Mouse (Mus musculus): ENCODE measurements around the gene Nphs1.
A peak's percentile ranks its signal among the peaks of the same experiment; 100 is the strongest.
"Not testable (repeated sequence)": the region's sequence is repeated elsewhere in the genome, so short reads cannot be mapped to it uniquely, and the experiment has no call there.

Nphs1 gene

GRCm38 (mm10) chr7:30493401-30493931 lies 35.4 kb downstream of the Nphs1 start, which contains the start of gene Prodh2:
Gene Prodh2 (plus strand): TSS chr7:30493622.
- DNase-seq (ENCODE audit: low spot score): no peak

- DNase-seq (ENCODE audit: low spot score): peak; percentile 40
Observed at GRCm38 (mm10) chr7:30495506-30496042, 37.5 kb downstream of the Nphs1 start.

- DNase-seq (ENCODE audit: low spot score): not testable (repeated sequence)
Observed at GRCm38 (mm10) chr7:30501159-30501558, 43.0 kb downstream of the Nphs1 start.

DNA sequence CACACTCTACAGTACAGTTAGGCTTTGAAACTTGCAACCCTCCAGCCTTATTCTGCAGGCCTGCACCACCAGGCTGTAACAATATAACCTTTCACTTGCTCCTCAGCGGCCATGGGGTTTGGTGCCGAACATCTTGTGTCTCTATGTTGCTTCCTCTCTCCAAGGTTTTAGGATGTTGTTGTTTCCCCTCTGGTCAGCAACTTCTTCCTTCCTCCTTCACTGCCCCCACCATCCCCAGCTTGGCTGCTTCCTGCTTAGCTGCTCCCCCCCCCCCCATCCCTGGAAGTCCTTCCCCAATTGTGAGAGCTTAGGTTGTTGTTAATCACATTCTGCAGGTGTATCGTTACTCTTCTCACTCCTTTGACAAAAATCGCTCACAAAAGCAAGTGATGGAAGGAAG lies 49.9 kb downstream of the Nphs1 start:
- no peak for DNase-seq (ENCODE audit: low spot score)

- no peak for DNase-seq (ENCODE audit: low spot score)
Observed at GRCm38 (mm10) chr7:30515003-30515760, 57.1 kb downstream of the Nphs1 start.

DNA sequence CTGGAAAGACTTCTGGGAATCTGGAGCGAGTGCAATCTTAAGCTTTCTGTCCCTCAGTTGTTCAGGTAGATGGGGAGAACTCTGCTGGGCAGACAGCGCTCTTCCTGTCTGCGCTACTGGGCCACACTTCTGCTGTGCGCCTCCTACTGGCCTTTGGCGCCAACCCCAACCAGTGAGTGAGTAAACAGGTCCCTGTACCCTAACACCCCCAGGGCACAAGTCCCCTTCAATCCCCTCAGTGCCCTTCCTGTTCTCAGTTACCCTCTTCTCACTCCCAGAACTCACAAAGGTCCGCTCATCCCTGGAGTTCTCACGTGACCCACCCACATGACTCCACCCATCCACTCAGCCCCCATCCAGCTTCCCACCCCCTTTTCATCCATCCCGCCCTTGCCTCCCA lies 60.2 kb downstream of the Nphs1 start:
- no peak for DNase-seq (ENCODE audit: low spot score)

- DNase-seq (ENCODE audit: low spot score): no peak
Observed at GRCm38 (mm10) chr7:30520396-30520795, 62.3 kb downstream of the Nphs1 start.

DNA sequence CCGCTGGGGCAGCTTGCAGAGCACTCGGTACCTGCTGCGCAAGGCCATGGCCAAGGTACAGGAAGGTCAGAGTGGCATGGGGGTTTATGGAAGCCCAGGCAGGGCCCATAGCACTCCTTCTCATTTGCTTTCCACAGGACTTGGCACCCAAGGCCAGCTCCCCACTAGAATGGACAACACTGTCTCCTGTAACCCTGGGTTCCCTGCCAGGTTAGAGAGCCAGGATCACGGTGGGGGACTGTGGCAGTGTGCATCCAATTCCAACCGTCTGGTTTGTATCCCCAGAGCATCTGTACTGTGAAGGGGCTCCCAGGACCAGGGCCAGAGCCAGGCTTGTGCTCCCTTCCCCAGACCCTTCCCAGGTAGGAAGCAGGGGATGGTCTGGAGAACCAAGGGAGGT lies 62.7 kb downstream of the Nphs1 start:
- DNase-seq (ENCODE audit: low spot score): no peak

GRCm38 (mm10) chr7:30522871-30523270 lies 64.8 kb downstream of the Nphs1 start:
- DNase-seq (ENCODE audit: low spot score): no peak

DNA sequence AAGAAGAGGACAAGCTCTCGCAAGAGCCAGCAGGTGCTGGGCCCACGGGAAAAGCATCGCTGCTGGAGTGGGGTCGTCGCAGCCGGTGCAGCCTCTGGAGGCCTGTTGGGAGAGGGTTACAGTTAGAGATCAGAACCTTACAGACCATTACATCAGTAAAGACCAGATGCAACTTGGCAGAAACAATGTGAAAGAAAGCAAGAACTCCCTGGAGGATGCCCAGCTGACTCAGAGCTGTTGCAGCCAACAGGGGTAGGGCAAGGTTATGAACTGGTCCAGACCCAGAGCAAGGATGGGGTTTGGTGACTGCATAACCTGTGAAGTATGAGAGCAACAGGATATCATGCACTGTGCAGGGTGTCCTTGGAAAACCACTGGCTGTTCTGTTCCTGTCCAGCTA lies 66.4 kb downstream of the Nphs1 start:
- DNase-seq (ENCODE audit: low spot score): no peak

- no peak for DNase-seq (ENCODE audit: low spot score)
Observed at GRCm38 (mm10) chr7:30525954-30526353, 67.8 kb downstream of the Nphs1 start.

- DNase-seq (ENCODE audit: low spot score): no peak
Observed at GRCm38 (mm10) chr7:30526399-30526798, 68.3 kb downstream of the Nphs1 start.

GRCm38 (mm10) chr7:30526981-30527380 lies 68.9 kb downstream of the Nphs1 start:
- DNase-seq (ENCODE audit: low spot score): no peak

DNA sequence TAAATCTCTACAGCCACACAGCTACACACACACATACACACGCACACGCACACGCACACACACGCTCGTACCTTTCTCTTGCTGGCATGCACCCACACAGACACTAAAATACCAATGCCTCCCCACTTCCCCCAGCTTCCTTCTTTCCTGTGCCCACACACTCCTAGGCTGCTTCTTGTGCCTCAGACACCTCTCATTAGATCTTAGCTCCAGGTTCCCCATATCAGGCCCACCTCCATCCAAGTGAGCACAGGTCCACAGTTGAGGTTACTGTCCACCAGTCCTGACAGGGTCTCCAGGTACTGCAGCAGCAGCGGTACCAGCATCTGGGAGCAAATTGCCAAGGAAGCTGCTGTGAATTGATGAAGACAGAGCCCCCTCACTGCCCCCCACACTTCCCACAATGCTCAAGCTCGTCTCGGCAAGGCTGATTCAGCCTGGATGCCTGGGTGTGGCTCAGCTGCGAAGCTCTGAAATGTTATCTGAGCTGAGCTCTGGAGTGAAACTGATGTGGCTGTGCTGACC lies 73.2 kb downstream of the Nphs1 start:
- DNase-seq (ENCODE audit: low spot score): no peak

DNA sequence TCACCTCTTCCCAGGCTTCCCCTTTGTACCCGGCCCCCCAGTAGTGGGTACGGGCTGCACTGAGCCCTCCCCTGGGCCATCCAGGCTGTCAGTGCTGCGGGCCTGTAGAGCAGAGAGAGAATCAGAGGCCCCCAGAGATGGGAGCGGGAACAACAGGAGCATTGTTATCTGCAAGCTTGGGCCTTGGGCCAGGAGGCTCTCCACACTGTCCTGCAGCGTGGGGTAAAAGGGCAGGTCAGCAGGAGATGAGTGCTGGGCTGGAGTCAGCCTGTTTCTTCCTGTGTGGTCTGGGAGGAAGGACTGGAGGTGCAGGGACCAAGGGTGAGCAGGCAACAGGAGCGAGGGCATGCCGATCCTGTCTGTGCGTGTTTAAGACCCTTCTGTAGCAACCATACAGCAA lies 74.8 kb downstream of the Nphs1 start:
- DNase-seq (ENCODE audit: low spot score): no peak

- DNase-seq (ENCODE audit: low spot score): no peak
Observed at GRCm38 (mm10) chr7:30533941-30534632, 76.0 kb downstream of the Nphs1 start.

- DNase-seq (ENCODE audit: low spot score): peak; percentile 94
Observed at GRCm38 (mm10) chr7:30534633-30535577, 76.8 kb downstream of the Nphs1 start, which contains the start of gene Arhgap33. Gene Arhgap33 (minus strand): TSS chr7:30535060.
